8 mouse cellular contexts compared by ENCODE assay signal in the genomic region with DNA sequence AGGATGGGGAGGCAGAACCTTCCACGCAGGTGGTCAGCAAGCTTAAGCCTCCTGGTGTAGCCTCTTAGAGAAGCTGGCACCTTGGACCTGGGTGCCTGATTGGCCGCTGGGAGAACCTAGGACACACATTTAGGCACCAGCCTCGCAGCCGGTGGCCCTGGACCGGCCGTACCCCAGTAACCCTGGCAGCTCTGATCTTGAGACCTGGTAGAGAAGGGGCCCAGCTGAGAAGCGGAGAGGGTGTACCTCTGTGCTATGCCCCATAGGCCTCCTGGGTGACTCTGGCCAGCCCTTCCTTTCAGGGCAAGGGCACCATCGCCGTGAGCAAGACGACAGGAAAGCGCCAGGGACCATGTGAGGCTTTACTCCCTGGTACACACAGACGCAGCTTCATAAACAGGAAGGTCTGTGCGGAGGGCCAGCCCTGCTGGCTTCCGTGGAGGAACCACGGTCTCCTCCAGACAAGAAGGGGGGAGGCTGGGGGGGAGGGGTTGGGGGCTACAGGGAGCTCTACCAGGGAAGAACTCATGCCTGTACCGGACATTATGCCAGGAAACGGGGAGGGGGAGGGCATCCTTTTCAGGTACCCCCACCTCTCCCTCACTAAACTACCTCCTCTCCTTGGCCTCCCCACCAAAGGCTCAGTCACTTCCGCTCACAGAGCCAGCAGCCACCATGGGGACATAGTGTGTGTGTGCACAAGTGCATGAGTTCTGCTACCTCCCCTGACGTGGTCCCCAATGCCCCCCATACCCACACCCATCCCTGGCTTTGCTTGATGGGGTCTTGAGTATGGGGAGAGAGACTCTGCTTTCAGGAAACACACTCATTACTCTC. TPM values are rescaled to one million over a fixed set of nuclear protein-coding genes. Genes with fewer than 3 reads are reported as not detected.
DNase-seq lines count a peak whose midpoint lies in the region; ATAC-seq lines count a peak whose summit lies in the region.

No protein-coding gene starts in this region.

- 0 out of 2 replicates have a peak, but pooled peaks cover 3% of the 10 kb centered on the region for H3K9me3 ChIP-seq in intestine, embryonic 14.5 days (ENCODE audit: control insufficient read depth, low read length)
- H3K9me3 ChIP-seq in liver, embryonic 16.5 days (replicated peaks; ENCODE audit: control insufficient read depth, low read length), result peaks cover 6% of the 10 kb centered on the region
- no peaks in the 10 kb centered on the region for H3K9me3 ChIP-seq in neural tube, embryonic 14.5 days (ENCODE audit: control insufficient read depth, low read length)

- peak overlapping the region; percentile 38 for H3K4me2 ChIP-seq in intestine, embryonic 14.5 days (ENCODE audit: low read length)
- peak overlapping the region; percentile 56 for H3K4me2 ChIP-seq in liver, embryonic 16.5 days (ENCODE audit: low read depth, low read length)
- peak overlapping the region; percentile 35 for H3K4me2 ChIP-seq in neural tube, embryonic 14.5 days (ENCODE audit: low read depth, low read length)

- WGBS in intestine, embryonic 14.5 days, result 51% methylated on average over 19 of the region's 19 CpGs
- 19% methylated on average over 19 of the region's 19 CpGs for WGBS in liver, embryonic 16.5 days (ENCODE audit: insufficient replicate concordance)
- WGBS in neural tube, embryonic 14.5 days, result 50% methylated on average over 18 of the region's 19 CpGs

- H3K27me3 ChIP-seq in intestine, embryonic 14.5 days (replicated peaks; ENCODE audit: control insufficient read depth, insufficient read depth, low read length), result no peaks in the 10 kb centered on the region
- no peaks in the 10 kb centered on the region for H3K27me3 ChIP-seq in liver, embryonic 16.5 days (ENCODE audit: control insufficient read depth, insufficient read depth, low read depth, low read length)
- H3K27me3 ChIP-seq in neural tube, embryonic 14.5 days (ENCODE audit: control insufficient read depth, insufficient read depth, low read length), result no peaks in the 10 kb centered on the region

- H3K4me1 ChIP-seq in intestine, embryonic 14.5 days (replicated peaks; ENCODE audit: control insufficient read depth, insufficient read depth, low read length), result peaks cover 6% of the 10 kb centered on the region
- peaks cover 11% of the 10 kb centered on the region for H3K4me1 ChIP-seq in liver, embryonic 16.5 days (ENCODE audit: control insufficient read depth, low read depth, low read length)
- H3K4me1 ChIP-seq in neural tube, embryonic 14.5 days (ENCODE audit: control insufficient read depth, insufficient read depth, low read length), result peaks cover 19% of the 10 kb centered on the region

- 0 out of 2 replicates have a peak overlapping the region, but pooled peaks have one; percentile 5 for H3K9ac ChIP-seq in intestine, embryonic 14.5 days (ENCODE audit: low read length)
- peak overlapping the region; percentile 17; the same call in 1 of the 2 replicates for H3K9ac ChIP-seq in liver, embryonic 16.5 days (ENCODE audit: low read depth, low read length)
- H3K9ac ChIP-seq in neural tube, embryonic 14.5 days (replicated peaks; ENCODE audit: low read depth, low read length), result peak overlapping the region; percentile 32

- peak overlapping the region; percentile 24; the same call in 1 of the 2 replicates for H3K4me3 ChIP-seq in intestine, embryonic 14.5 days (ENCODE audit: low read depth, low read length)
- H3K4me3 ChIP-seq in liver, embryonic 16.5 days (ENCODE audit: low read depth, low read length), result peak overlapping the region; percentile 49
- H3K4me3 ChIP-seq in neural tube, embryonic 14.5 days (ENCODE audit: low read depth, low read length), result peak overlapping the region; percentile 10; the same call in 1 of the 2 replicates

- peak; percentile 28 for DNase-seq in embryo, embryonic 11 days
- DNase-seq in embryo, embryonic 9.5 days (ENCODE audit: extremely low spot score), result no peak
- DNase-seq in intestine, embryonic 14.5 days (ENCODE audit: low spot score), result no peak
- DNase-seq in c-Kit-positive CD71-positive TER-119-positive erythroid progenitor cells, embryonic 14.5 days (ENCODE audit: low spot score), result no peak
- DNase-seq in testis, postnatal 10 days (ENCODE audit: low spot score), result no peak

- no peaks in the 10 kb centered on the region; the same call in 1 of the 2 replicates for H3K36me3 ChIP-seq in intestine, embryonic 14.5 days (ENCODE audit: control insufficient read depth, insufficient read depth, low read length)
- no peaks in the 10 kb centered on the region; the same call in 1 of the 2 replicates for H3K36me3 ChIP-seq in liver, embryonic 16.5 days (ENCODE audit: control insufficient read depth, insufficient read depth)
- H3K36me3 ChIP-seq in neural tube, embryonic 14.5 days (ENCODE audit: control insufficient read depth, insufficient read depth, low read length), result no peaks in the 10 kb centered on the region

- ATAC-seq in granulocyte monocyte progenitor cell, adult 5-6 weeks (replicated peaks; ENCODE audit: poor library complexity, severe bottlenecking), result peak; percentile 33; the same call in 1 of the 2 replicates
- no peak for ATAC-seq in intestine, embryonic 14.5 days (replicated peaks; ENCODE audit: low FRiP score, low TSS enrichment, low read depth)
- peak; percentile 38; the same call in 1 of the 2 replicates for ATAC-seq in liver, embryonic 16.5 days (ENCODE audit: low read depth)
- no peak for ATAC-seq in neural tube, embryonic 14.5 days (ENCODE audit: low read depth)

- no peak overlapping the region for H3K27ac ChIP-seq in intestine, embryonic 14.5 days (ENCODE audit: low read depth)
- H3K27ac ChIP-seq in liver, embryonic 16.5 days (ENCODE audit: low read length), result peak overlapping the region; percentile 45
- peak overlapping the region; percentile 53 for H3K27ac ChIP-seq in neural tube, embryonic 14.5 days (ENCODE audit: low read depth, low read length)

RNA-seq across cellular contexts. Expression of a gene that starts 1.5 kb away (rescaled TPM):
- total RNA-seq in granulocyte monocyte progenitor cell, adult 5-6 weeks (2014; fragmentation: Nextera tagmentation), result 31.2 and 34.9 TPM in 2 replicates
- total RNA-seq in granulocyte monocyte progenitor cell, adult 5-6 weeks (2017), result 4.5 and 8.2 TPM in 2 replicates
- 18.4 and 19.1 TPM in 2 replicates for polyA plus RNA-seq in intestine, embryonic 14.5 days (2014; fragmentation: Nextera tagmentation; extraction: Ambion mirVana)
- 4.5 and 5.4 TPM in 2 replicates for polyA plus RNA-seq in liver, embryonic 16.5 days (2015; fragmentation: Nextera tagmentation; extraction: Ambion mirVana)
- polyA plus RNA-seq in neural tube, embryonic 14.5 days (2014; fragmentation: Nextera tagmentation; extraction: Ambion mirVana), result 6.9 and 10.2 TPM in 2 replicates

RNA-seq across cellular contexts. Expression of a gene that starts 31.1 kb away (rescaled TPM):
- total RNA-seq in granulocyte monocyte progenitor cell, adult 5-6 weeks (2014; fragmentation: Nextera tagmentation), result not detected in 2 replicates
- 0.22 TPM in 1 of 2 replicates, not detected in the other for total RNA-seq in granulocyte monocyte progenitor cell, adult 5-6 weeks (2017)
- 7.3 and 8.6 TPM in 2 replicates for polyA plus RNA-seq in intestine, embryonic 14.5 days (2014; fragmentation: Nextera tagmentation; extraction: Ambion mirVana)
- polyA plus RNA-seq in liver, embryonic 16.5 days (2015; fragmentation: Nextera tagmentation; extraction: Ambion mirVana), result 1.8 and 2.1 TPM in 2 replicates
- polyA plus RNA-seq in neural tube, embryonic 14.5 days (2014; fragmentation: Nextera tagmentation; extraction: Ambion mirVana), result 1.8 and 2.2 TPM in 2 replicates

RNA-seq across cellular contexts. Expression of a gene that starts 53.2 kb away (rescaled TPM):
- total RNA-seq in granulocyte monocyte progenitor cell, adult 5-6 weeks (2014; fragmentation: Nextera tagmentation), result not detected in 2 replicates
- not detected in 2 replicates for total RNA-seq in granulocyte monocyte progenitor cell, adult 5-6 weeks (2017)
- polyA plus RNA-seq in intestine, embryonic 14.5 days (2014; fragmentation: Nextera tagmentation; extraction: Ambion mirVana), result 0.03 TPM in 1 of 2 replicates, not detected in the other
- not detected in 2 replicates for polyA plus RNA-seq in liver, embryonic 16.5 days (2015; fragmentation: Nextera tagmentation; extraction: Ambion mirVana)
- polyA plus RNA-seq in neural tube, embryonic 14.5 days (2014; fragmentation: Nextera tagmentation; extraction: Ambion mirVana), result 4.1 and 6.8 TPM in 2 replicates

Comparison
In these comparisons a context has a peak if more than half of its experiments do, and no peak if none do; other contexts are left out.
1. ATAC-seq: peak in granulocyte monocyte progenitor cell, adult 5-6 weeks (single experiment) and liver, embryonic 16.5 days (single experiment); none in intestine, embryonic 14.5 days (single experiment) and neural tube, embryonic 14.5 days (single experiment).
2. Peak in every context shown above with its lines, with median percentiles within 50 percentile points of each other: H3K4me2 ChIP-seq, H3K4me3 ChIP-seq and H3K9ac ChIP-seq.